Comparison of ENCODE assay signal across 20 mouse cellular contexts in the genomic region with DNA sequence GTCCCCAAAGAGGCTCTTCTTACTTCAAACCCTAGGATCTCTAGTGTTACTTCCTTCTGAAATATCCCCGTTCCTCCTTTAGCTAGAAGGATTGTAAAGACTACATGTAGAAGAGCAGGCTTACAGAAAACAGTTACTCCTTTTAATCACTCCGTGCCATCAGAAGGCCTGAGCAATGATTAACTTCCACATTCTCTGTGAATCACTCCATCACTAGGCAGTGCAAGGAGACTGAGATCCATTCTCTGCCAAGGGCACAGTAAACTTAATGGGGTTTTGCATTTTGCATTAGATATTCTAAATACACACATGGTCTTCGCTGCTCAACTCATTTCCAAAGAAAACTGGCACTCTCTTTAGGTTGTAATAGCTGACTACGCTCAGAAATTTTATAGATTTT. TPM values are rescaled to one million over a fixed set of nuclear protein-coding genes. Genes with fewer than 3 reads are reported as not detected.
DNase-seq lines count a peak whose midpoint lies in the region; ATAC-seq and TF ChIP-seq lines count a peak whose summit lies in the region.
"Had no signal": no experiment of that assay in that cellular context is flagged by ENCODE, and none has a peak within 500 bp of the region (broad histone marks: within the 10 kb centered on the region; RNA-seq: fewer than 3 reads in every experiment).

No protein-coding gene starts in this region.

- H3K27me3 ChIP-seq in embryonic facial prominence, embryonic 14.5 days (replicated peaks; ENCODE audit: control insufficient read depth, insufficient read depth, low read length) = peaks cover 41% of the 10 kb centered on the region
- peaks cover 60% of the 10 kb centered on the region for H3K27me3 ChIP-seq in embryonic facial prominence, embryonic 10.5 days (replicated peaks; ENCODE audit: low read depth, poor library complexity, severe bottlenecking)
- H3K27me3 ChIP-seq in midbrain, embryonic 12.5 days = peaks cover 23% of the 10 kb centered on the region

- H3K4me2 ChIP-seq in embryonic facial prominence, embryonic 14.5 days (ENCODE audit: low read depth, low read length) = peak overlapping the region; percentile 16; the same call in 1 of the 2 replicates
- H3K4me2 ChIP-seq in midbrain, embryonic 12.5 days (replicated peaks) = peak overlapping the region; percentile 89
- H3K4me2 ChIP-seq: heart, embryonic 12.5 days; limb, embryonic 15.5 days had no signal

- TF ChIP-seq CTCF in left cerebral cortex, adult 2 months (IDR thresholded peaks at IDR 0.05) = no peak

- 76% methylated on average over 4 of the region's 4 CpGs for WGBS in embryonic facial prominence, embryonic 14.5 days
- WGBS in embryonic facial prominence, embryonic 10.5 days = 77% methylated on average over 4 of the region's 4 CpGs
- WGBS in midbrain, embryonic 12.5 days = 72% methylated on average over 4 of the region's 4 CpGs

- ATAC-seq in embryonic facial prominence, embryonic 14.5 days (ENCODE audit: low read depth) = no peak
- no peak for ATAC-seq in midbrain, embryonic 12.5 days (ENCODE audit: low FRiP score, low read depth)

- no peak overlapping the region for H3K27ac ChIP-seq in embryonic facial prominence, embryonic 14.5 days (replicated peaks; ENCODE audit: low read depth, low read length)
- H3K27ac ChIP-seq in embryonic facial prominence, embryonic 10.5 days (replicated peaks) = no peak overlapping the region
- H3K27ac ChIP-seq in left cerebral cortex, adult 2 months = no peak overlapping the region; the same call in 1 of the 2 replicates
- no peak overlapping the region for H3K27ac ChIP-seq in midbrain, embryonic 12.5 days (replicated peaks)
- H3K27ac ChIP-seq: limb, embryonic 15.5 days; stomach, postnatal 0 days had no signal

- no peak overlapping the region for H3K4me3 ChIP-seq in embryonic facial prominence, embryonic 14.5 days (ENCODE audit: low read depth, low read length)
- H3K4me3 ChIP-seq in embryonic facial prominence, embryonic 10.5 days = no peak overlapping the region
- H3K4me3 ChIP-seq in left cerebral cortex, adult 2 months = peak overlapping the region; percentile 79
- peak overlapping the region; percentile 21 for H3K4me3 ChIP-seq in midbrain, embryonic 12.5 days
- H3K4me3 ChIP-seq: heart, embryonic 12.5 days; limb, embryonic 15.5 days had no signal

- DNase-seq in embryonic facial prominence, embryonic 14.5 days (ENCODE audit: low spot score) = no peak
- DNase-seq in embryonic facial prominence, embryonic 10.5 days (ENCODE audit: low spot score) = no peak
- DNase-seq in left cerebral cortex, adult 2 months (ENCODE audit: extremely low spot score in 1 of 2, low spot score in 2 of 2) = no peak
- DNase-seq in left cerebral cortex, adult 8-10 months (ENCODE audit: low spot score in 2 of 2) = no peak
- DNase-seq in cerebellum, adult 9-11 months = no peak
- no peak for DNase-seq in frontal cortex, postnatal 14 days (ENCODE audit: low spot score in 2 of 2)
- DNase-seq in thymus, postnatal 4 days = no peak
- DNase-seq: adrenal gland, postnatal 36 days; gastrocnemius, postnatal 36 days; heart, postnatal 4 days; kidney, adult 2 months; lung, adult 18-20 months; lung, postnatal 4 days; thymus, postnatal 14 days had no signal

- intact Hi-C loops in left cerebral cortex, adult 2 months (cut with DNase I) = loop anchor here (5.0 kb wide), 6 partner anchors 98 to 502 kb away; no protein-coding TSS in a partner anchor

- H3K9me3 ChIP-seq in embryonic facial prominence, embryonic 14.5 days (ENCODE audit: control insufficient read depth, low read length) = no peaks in the 10 kb centered on the region
- H3K9me3 ChIP-seq in embryonic facial prominence, embryonic 10.5 days = no peaks in the 10 kb centered on the region
- no peaks in the 10 kb centered on the region for H3K9me3 ChIP-seq in midbrain, embryonic 12.5 days
- H3K9me3 ChIP-seq: heart, embryonic 12.5 days; limb, embryonic 15.5 days had no signal

- H3K4me1 ChIP-seq in embryonic facial prominence, embryonic 14.5 days (ENCODE audit: control insufficient read depth, insufficient read depth, low read length) = peaks cover 10% of the 10 kb centered on the region; the same call in 1 of the 2 replicates
- peaks cover 14% of the 10 kb centered on the region for H3K4me1 ChIP-seq in embryonic facial prominence, embryonic 10.5 days
- H3K4me1 ChIP-seq in midbrain, embryonic 12.5 days = peaks cover 12% of the 10 kb centered on the region

- no peak overlapping the region for H3K9ac ChIP-seq in embryonic facial prominence, embryonic 14.5 days (ENCODE audit: low read depth, low read length)
- no peak overlapping the region for H3K9ac ChIP-seq in midbrain, embryonic 12.5 days (replicated peaks)
- H3K9ac ChIP-seq: heart, embryonic 12.5 days; limb, embryonic 15.5 days had no signal

- H3K36me3 ChIP-seq in embryonic facial prominence, embryonic 14.5 days (ENCODE audit: control insufficient read depth, insufficient read depth, low read length) = no peaks in the 10 kb centered on the region
- H3K36me3 ChIP-seq in embryonic facial prominence, embryonic 10.5 days (replicated peaks) = no peaks in the 10 kb centered on the region
- H3K36me3 ChIP-seq in midbrain, embryonic 12.5 days = no peaks in the 10 kb centered on the region
- H3K36me3 ChIP-seq: heart, embryonic 12.5 days; limb, embryonic 15.5 days had no signal

RNA-seq across cellular contexts. Expression of gene Nlgn1, which starts 2.2 kb away (rescaled TPM):
- polyA plus RNA-seq in embryonic facial prominence, embryonic 14.5 days (2014; fragmentation: Nextera tagmentation; extraction: Ambion mirVana) = 3.2 and 3.6 TPM in 2 replicates
- 0.96 and 1.2 TPM in 2 replicates for polyA plus RNA-seq in embryonic facial prominence, embryonic 10.5 days (2016; fragmentation: Nextera tagmentation; extraction: Ambion mirVana)
- 100 to 1,000 TPM; 108 to 114 TPM for total RNA-seq in left cerebral cortex, adult 2 months (2021)
- 100 to 1,000 TPM in 3 of 4 experiments, 10 to 100 TPM in 1; 98.5 to 112 (median 106) TPM for total RNA-seq in left cerebral cortex, adult 8-10 months (2022)
- polyA plus RNA-seq in midbrain, embryonic 12.5 days (2016; fragmentation: Nextera tagmentation; extraction: Ambion mirVana) = 8.9 and 10.3 TPM in 2 replicates
- total RNA-seq: monocyte, adult 5-6 weeks had no signal
- polyA plus RNA-seq: spleen, adult 2 months had no signal

Comparison
In these comparisons a context has a peak if more than half of its experiments do, and no peak if none do; other contexts are left out.
1. H3K4me3 ChIP-seq: peak in left cerebral cortex, adult 2 months (single experiment) and midbrain, embryonic 12.5 days (single experiment); none in embryonic facial prominence, embryonic 14.5 days (single experiment) and embryonic facial prominence, embryonic 10.5 days (single experiment).